Mouse (Mus musculus) thymus, postnatal 4 days (tissue): ENCODE data around the gene Wbp2nl.
A peak's percentile ranks its signal among the peaks of the same experiment; 100 is the strongest.

ENCODE experiments used
- DNase-seq: peaks from one replicate; pipeline ENCODE4 v3.0.0; 2021

The Wbp2nl gene

DNA sequence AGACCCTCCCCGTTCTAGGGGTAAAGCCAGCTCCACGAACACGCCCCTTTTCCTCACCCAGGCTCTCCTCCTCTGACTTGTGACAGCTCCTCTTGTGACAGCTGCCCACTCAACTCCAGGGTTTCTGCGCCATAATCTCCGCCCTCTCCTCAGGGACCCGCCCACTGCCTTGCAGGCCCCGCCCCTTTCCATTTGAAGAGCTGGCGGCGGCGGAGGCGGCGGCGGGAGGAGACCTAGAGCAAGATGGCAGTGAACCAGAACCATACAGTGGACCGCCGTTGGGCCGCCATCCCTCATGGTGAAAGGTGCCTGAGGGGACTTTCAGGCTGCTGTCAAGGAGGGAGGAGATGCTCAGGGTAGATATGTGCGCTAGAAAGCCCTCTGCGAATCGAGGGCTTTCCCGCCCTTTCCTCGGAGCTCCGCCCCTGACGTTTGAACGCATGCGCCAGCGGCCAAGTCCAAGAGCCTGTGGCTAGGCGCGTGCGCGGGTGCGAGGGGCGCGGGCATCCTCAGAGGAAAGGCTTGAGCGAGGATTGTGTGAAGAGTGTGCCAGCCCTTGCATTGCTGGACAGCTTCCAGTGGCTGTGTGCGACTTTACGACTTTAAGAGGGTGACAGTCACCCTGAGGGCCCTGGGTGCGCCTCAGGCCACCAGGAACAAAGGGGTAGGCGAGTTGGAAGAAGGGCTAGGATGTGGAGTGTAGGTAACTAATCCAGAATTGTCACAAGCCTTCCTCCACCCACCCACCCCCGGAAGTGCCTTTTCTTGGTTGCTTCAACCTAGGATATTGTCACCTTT, at the start of gene Wbp2nl:
Gene Wbp2nl, plus strand, starts transcription at position 191 of the 798 bp plus-strand sequence.
- DNase-seq = no peak

DNA sequence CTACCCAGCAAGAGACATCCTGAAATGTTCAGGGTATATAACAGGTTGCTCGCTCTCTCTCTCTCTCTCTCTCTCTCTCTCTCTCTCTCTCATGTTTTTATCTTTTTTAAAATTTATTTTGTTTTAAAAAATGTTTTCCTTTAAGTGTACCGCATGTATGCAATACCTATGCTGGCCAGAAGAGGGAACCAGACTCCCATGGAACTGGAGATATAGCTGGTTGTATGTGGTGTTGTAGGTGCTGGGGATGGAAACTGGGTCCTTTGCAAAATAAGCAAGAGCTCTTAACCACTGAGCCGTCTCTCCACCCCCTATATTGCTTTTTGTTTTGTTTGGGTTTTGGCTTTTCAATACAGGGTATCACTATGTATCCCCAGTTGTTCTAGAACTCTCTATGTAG, 47.2 kb upstream of the Wbp2nl start:
- peak; percentile 39 for DNase-seq

DNA sequence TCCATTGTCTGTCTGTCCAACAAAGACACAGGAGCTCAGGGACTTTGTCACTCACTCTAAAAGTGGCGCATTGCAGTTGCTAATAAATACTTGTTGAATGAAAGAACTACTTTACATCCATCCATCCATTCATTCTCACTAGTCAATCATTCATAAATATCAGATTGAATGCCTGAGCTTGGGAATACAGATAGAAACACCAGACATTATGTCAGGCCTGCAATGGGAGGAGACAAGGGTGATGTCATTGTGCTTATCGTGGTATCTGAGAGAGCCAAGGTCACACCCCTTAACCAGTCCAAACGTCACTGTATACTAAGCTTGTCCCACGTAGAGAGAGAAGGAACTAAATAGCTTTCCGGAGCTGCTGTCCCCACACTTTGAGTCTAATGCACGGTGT, 46.7 kb upstream of the Wbp2nl start, which contains the start of gene 1500009C09Rik:
Gene 1500009C09Rik, plus strand, starts transcription at position 301 of the 400 bp plus-strand sequence.
- DNase-seq = no peak

DNA sequence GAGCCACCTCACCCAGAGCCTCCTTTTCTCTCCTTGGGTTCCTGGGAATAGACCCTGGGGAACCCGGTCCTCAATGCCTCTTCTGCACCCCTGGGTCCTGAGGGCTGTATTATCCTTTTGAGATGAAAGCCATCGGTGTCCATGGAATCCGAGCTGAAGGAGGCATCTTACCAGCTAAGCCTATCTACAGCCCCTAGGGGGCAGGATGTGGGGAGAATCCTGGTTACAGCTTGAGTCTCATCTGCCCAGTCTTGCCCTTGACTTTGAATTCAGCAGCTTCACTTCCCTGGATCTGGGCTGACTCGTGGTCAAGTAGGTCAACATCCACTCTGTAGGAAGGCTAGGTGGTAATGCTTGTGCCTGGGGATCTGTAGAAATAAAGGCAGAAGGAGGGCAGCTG, 43.5 kb upstream of the Wbp2nl start:
- DNase-seq = no peak

DNA sequence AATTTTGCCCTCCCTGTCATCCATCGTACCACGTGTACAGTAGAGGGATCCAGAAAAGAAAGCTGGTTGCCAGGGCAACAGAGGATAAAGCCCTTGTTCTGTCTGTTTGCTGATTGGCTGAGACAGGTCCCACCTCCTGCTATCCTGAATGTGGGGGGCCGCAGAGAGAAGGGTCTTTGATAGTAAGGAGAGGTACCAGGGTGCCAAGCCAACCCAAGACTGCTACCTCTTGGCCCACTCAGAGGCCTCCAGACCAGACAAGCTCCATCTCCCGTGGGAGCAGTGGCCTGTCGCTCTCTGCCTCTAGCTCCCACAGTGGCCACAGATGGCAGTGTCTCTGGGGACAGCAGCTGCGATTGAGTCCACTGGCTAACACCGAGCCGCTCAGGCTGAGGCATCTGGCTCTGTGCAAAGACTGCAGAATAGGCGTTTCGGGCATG, 42.8 kb upstream of the Wbp2nl start:
- DNase-seq = no peak

DNA sequence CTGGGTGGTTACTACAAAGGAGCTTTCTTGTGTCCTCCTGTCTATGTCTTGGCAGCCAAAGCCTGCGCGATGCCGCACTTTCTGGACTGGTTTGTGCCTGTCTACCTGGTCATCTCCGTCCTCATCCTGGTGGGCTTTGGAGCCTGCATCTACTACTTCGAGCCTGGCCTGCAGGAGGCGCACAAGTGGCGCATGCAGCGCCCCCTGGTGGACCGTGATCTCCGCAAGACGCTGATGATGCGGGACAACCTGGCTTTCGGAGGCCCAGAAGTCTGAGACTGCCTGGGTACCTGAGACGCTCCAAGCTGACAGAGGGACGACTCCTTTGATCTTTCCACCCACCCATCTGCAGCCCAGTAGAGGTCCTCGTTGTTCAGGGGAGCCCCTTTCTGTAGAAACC, 39.2 kb upstream of the Wbp2nl start:
- peak; percentile 94 for DNase-seq

DNA sequence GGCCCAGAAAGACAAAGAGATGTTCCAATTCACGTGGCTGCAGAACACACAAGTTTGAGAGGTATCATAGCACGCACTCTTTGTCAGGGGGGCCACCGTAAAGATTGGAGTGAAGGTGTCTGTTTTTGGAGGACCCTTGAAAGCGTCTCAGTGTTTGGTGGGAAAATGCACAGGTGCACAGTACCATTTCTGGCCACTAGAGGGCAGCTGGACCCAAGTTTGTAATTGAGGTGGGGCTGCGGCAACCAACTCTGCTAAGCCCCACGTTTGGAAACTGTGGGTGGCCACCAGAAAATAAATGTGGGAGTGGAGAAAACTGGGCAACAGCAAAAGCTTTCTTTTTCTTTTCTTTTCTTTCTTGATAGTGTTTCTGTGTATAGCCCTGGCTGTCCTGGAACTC, 32.4 kb upstream of the Wbp2nl start:
- DNase-seq = peak; percentile 86

DNA sequence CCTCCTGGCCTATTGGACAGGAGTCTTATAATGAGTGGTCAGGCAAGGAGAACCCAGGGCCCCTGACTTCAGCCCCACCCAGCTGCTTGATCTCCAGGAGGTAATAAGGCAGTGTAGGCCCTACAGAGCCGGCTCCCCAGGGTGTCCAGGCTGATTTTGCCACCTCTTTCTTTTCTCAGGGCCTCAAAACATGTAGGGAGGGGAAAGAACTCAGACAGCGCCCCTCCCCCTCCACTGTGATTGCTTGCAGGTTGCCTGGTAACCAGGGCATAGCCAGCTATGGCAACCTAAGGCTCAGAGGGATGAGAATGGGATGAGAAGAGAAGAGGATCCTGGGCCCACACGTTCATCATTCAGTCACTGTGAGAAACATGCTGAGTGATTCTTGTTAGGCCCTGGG, 30.6 kb upstream of the Wbp2nl start:
- no peak for DNase-seq

DNA sequence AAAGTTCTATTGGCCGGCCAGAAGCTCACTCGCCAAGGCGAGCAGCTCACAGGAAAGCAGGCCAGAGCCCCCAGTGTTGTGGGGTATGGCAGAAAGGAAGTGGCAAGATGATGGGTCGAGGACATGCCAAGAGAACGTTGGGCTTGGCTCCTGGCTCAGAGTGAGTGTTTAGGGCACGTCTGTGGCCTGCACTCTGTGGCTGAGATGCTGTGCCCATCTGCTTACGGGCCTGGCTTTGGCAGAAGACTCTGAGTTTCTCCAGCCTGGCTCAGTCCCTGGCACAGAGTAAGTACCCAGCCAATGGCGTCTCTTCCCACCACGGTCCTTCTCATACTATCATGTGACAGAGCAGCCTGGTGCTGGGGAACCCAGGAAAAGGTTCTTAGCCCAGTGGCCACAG, 30.0 kb upstream of the Wbp2nl start:
- DNase-seq = no peak

DNA sequence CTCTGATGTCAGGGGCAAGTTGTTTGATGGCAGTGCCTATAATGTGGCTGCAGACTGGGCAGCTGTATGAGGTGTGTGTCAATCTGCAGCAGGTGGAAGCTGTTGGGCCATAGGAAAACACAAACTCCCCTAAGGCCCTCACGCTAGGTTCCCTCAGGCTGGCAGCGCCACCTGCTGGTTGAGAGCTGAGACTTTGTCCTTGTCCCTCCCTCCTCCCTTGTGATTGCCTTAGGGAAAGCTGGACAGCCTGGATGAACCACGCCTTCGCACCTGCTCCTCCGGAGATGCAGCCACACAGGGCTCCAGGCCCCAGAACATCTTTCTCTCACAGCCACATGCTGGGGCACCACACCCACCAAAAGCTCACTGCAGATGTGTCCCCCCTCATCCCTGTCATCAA, 27.6 kb upstream of the Wbp2nl start:
- peak; percentile 86 for DNase-seq

DNA sequence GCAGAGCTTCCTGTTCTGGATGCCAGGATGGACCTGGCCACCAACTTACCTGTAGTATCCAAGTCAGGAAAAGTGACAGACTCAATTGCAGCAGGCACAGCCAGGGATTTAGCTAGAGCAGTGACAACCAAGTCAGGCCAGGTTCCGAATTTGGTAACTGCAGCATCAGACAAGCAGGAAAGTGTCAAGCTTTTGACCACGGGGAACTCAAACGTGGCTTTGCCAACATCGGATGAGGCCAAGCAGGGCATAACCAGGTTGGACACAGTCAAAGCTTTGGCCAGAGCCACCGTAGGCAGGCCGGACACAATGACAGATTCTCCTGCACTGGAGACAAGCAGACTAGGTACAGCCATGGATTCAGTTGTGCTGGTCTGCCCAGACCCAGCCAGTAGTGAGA, 26.5 kb upstream of the Wbp2nl start:
- no peak for DNase-seq

DNA sequence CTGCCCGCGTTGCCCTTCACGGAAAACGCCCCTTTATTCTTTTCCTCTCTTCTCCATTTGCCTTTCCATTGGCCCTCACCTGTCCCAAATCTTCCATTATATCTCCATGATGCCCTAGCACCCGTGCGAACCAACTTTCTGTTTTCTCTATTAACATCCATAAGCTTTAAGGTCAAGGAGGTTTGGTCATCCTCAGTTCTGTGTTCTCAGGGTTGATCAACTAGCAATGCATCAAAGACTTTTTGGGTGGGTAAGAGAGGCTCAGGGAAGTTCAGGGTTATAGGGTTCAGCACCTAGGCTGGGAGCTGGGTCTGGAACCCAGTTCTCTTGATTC, 24.2 kb upstream of the Wbp2nl start, which contains the start of gene Sept3:
Gene Sept3, plus strand, starts transcription at position 301 of the 334 bp plus-strand sequence.
- no peak for DNase-seq

DNA sequence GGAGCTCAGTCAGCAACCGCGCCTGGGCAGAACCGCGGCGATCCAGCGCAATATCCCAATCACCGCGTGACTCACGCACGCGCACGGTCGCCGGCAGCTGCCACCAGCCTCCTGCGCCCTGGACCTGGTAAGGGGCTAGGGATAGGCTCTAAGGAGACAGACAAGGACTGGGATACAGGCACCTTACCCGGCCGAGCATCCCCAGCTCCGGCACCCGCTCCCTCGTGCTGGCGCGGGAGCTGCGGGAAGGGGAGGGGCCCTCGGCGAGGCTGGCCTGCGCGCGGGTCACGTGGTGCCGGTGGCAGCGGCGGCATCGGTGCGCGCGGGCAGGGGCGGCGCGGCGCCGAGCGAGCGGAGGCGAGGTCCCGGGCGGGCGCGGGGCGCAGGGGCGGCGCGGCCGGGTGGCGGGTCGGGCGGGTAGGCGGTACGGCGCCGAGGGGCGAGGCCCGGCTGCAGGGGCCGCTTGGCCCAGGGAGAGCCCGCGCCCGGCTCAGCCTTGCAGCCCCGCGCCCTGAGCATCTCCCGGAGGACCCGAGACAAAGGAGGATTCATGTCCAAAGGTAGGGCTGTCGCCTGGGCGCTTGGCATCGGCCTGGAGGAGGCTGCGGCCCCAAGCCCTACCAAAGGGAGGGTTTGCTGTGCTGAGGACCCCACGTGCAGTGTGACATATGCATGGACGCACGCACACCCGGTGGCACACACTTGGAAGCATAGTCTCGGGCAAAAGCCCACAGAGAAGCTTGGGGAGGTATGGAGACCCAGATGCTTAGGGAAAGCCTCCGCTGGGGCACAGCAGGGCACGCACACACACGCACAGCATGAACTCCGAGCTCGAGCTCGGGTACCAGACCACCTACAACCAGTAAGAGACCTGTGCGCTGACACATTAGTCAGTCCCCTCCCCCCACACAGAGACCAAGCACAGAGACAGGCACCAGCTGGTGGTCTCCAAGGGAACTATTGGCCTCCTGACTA, 23.5 kb upstream of the Wbp2nl start:
- peak; percentile 62 for DNase-seq

DNA sequence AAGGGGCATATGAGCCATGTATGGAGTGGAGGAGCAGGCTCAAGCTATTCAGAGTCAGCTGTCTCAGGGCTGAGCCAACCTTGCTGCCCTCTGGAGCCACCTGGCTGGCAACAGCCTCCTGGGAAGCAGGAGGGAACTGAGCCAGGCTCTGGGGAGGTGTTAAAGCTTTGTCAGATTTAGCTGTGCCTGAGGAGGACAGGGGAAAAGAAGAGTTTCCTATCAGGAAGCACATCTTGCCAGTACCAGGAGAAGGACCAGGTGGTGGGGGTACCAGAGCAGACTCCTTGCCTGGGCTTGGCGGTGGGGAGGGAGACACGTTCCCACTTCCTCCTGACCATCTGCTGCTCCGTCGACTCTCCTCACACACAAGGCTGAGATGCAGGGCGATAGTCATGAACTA, 21.2 kb upstream of the Wbp2nl start:
- DNase-seq = no peak

DNA sequence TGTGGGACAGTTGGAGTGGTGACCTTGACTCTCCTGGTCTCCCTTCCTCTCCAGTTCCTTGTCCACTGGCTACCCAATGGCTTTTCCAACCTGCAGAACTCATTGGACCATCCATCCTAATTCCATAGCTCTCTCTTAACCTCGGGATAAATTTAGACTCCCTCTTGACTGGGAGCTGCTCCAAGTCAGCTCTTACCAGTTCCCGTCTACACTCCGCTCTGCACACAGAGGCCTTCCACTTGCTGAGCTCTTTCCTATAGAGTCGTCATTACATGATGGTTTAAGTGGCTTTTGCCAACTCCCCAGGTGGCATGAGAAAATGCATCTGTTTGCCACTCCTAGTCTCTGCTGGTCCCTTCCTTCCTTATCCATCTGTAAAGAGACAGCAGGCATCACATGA, 18.1 kb upstream of the Wbp2nl start:
- no peak for DNase-seq

DNA sequence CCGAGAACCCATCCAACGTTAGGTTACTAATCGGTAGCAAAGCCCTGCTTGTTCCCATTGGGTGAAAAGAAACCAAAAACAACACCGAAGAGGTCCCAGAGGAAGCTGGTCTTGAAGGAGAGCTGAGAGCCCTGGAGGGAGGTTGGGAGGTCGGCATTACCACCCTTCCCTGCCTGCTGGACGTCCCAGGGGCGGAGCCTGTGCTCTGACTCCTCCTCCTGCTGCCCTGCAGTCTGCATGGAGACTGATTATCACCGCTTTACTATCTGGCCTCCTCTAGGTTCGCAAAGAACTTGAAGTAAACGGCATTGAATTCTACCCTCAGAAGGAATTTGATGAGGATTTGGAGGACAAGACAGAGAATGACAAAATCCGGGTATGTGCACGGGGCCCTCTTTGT, 12.6 kb upstream of the Wbp2nl start:
- DNase-seq = no peak

DNA sequence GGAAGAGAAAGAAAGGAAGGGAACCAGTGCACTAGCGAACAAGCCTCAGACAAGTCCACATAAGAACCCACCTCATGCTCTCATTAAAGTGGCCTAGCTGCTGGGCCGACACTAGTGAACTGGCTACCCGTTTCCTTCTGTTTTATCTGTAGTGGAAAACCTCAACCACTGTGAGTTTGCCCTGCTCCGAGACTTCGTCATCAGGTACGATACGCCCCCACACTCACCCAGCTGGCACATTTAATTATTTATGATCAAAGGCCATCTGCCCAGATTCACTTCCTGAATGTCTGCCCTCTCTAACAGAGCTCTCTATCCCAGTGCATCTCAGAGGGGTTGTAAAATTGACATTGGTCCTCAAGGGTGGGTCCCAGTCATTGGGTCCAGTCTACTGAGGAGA, 8.5 kb upstream of the Wbp2nl start:
- DNase-seq = no peak

DNA sequence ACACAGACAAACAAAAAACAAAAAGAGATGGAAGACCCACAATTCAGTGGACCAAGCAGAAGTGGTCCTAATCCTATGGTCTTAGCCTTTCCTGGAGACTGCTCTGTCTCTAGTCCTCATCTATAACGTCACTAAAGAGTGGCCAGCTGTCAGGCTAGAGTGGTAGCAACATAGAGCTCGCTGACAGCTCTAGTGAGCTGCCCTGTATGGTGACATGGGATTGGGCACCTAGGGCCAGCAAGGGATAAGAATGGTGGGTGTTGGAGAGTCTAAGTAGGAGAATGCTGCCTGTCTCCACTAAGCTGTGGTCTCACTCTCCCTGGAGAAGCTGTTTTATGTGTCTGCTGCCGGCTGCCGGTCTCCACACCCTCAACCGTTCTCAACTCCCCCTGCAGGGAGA, 5.9 kb upstream of the Wbp2nl start:
- no peak for DNase-seq

DNA sequence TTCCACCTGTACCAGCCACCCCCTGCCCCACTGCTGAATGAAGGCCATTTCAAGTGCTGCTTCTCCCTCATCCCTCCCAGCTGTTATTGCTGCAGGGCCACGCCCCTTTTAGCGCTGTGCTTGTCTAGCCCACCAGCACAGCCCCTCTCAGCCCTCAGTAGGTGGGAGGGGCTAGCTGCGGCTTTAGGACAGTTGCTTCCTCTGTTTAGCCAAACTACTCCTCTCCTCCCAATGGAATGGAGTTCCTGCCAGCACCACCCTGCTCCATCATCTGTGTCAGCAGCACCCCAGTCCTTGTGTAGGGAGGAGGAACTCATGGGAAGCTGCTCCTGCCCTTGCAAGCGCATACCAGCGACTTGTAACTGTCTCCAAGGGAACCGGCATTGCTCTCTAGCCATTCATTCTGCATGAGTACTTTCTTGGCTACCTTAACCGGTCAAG, 5.5 kb upstream of the Wbp2nl start:
- peak; percentile 18 for DNase-seq

DNA sequence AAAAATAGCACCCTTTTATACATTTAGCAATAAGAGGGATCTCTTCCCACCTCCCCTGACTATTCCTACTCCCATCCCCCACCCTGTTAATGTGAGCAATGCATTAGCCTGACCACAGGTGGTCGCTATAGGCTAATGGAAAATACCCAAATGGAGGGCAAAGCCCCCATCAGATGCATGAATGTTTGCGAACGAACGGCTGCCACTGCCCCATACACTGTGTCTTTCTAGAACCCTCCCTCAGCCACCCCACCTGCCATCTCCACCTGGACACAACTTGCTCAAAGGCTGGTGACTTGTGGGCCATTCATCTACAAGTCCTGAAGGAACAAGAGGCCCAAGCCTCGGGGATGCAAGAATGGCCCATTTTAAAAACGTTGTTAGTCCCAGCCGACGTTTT, 4.7 kb upstream of the Wbp2nl start:
- no peak for DNase-seq

DNA sequence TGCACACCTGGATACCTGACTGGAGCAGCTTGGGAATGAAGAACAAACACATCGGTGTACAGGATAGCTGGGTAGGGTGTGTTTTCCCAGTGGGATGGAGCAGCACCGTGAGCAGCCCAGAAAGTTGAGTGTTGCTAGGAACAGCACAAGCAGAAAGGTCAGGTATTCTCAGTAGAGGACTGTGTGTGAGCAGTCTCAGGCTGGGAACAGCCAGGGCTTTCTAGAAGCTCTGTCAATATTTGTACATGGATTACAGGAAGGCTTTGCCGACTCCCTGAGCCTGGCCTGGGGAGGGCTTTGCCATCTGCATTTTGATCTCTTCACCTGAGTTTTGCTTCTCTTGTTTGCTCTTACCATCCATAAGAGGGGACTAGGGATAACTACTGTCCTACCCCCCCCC, 8.4 kb downstream of the Wbp2nl start:
- DNase-seq = no peak

DNA sequence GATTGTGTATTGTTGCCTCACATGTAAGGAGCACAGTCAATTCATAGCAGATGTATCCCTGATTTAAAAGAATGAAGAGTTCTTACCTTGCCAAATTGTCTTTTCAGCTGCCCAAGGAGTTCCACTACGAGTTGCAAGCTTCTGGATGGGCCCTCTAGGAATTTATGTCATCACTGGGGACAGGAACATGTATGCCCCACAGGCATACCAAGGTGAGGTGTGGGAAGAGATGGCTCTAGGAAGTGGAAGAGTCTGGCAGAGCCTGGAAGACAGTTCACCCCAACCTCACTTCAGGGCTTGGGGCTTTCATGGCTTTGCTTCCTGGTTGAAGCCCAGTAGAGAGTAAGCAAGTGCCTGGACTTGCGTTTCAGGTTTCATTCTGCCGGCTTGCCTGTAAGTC, 9.7 kb downstream of the Wbp2nl start:
- no peak for DNase-seq

DNA sequence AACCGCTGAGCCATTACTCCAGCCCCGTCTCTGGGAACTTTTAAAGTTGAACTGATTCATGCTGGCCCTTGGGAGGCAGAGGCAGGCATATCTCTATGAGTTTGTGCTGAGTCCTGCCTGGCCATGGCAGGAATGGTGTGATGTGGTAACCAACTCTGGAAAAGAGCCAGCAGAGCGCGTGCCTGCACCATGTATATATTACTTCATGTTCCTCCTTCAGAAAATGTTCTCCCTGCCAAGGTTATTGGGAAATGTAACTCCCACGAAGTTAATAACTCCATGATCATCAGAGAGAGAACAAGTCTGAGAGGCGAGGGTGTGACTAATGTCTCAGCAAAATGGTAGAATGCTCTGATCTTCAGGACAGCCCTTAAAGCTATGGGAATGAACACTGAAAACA, 19.1 kb downstream of the Wbp2nl start:
- DNase-seq = no peak

DNA sequence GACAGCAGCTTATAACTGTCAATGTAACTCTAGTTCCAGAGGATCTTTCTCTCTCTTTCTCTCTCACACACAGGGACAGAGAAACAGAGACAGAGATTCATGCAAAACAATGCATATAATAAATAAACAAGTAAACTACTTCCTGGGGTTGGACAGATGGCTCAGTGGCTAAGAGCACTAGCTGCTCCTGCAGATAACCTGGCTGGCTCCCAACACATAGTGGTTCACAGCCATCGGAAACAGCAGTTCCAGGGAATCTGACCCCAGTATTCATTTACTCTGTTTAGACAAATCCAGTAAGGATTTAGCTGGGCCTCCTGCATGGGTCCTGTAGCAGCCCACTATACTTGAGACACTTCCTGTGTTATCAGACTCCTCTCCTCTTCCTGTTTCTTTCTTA, 20.9 kb downstream of the Wbp2nl start:
- DNase-seq = no peak
